Mouse (Mus musculus) C2C12 (cell line): Measurements from ENCODE around the gene Elovl1.

Source experiments
- CTCF ChIP-seq: IDR thresholded peaks from one replicate; pipeline ENCODE4 v1.5.1; 2011; ENCODE audit not compliant: control insufficient read depth, insufficient read depth, insufficient read length
- USF1 ChIP-seq: IDR thresholded peaks from one replicate; pipeline ENCODE4 v1.6.1; 2011; ENCODE audit warnings: low read depth, mild to moderate bottlenecking, control low read depth, moderate library complexity

DNA sequence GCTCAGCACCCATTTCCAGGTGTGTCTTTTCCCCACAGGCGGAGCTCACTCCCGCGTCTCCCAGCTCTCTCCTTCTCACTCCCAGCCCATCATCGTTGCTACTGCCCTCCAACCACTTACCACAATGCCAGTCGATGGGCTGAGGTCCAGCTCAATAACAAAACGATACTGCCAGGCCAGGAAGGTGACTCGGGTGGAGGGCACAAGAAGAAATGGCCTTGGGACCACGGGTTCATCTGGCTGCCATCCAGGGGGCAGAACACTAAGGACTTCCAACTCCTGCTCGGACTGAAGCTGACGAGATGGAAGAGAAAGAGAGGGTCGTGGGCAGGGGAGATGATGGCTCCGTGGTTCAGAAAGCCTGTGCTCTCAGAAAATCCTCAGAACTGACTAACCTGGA, 25.2 kb upstream of the Elovl1 start:
- no peak for TF ChIP-seq USF1
- no peak for TF ChIP-seq CTCF
